Mouse (Mus musculus) kidney, adult 2 months (tissue): ENCODE results near the gene Wiz.

ENCODE experiments used
- CTCF ChIP-seq: fragments of 200-500 bp; conservative IDR thresholded peaks from 2 replicates; pipeline ENCODE4 v1.5.1; 2011; ENCODE audit warnings: low read depth, mild to moderate bottlenecking, control low read depth, low read length, moderate library complexity, mixed read lengths; ENCODE audit not compliant: insufficient read depth, insufficient read length
- POLR2A ChIP-seq: fragments of 200-500 bp; IDR thresholded peaks from one replicate; pipeline ENCODE4 v1.6.1; 2011; ENCODE audit warnings: low read depth, low read length, control low read depth

- no peak for TF ChIP-seq CTCF
- no peak for TF ChIP-seq POLR2A
Observed at GRCm38 (mm10) chr17:32355031-32355430, 34.2 kb downstream of the Wiz start.
